Mouse (Mus musculus) urinary bladder, adult 18-20 months (tissue): ENCODE measurements around the gene Rbbp8nl.

Experiments
- DNase-seq, 2 experiments: peaks; one replicate each; pipeline ENCODE4 v3.0.0; 2022; ENCODE audit warnings: low spot score in 2 of 2, mixed read lengths in 2 of 2

The Rbbp8nl gene

GRCm38 (mm10) chr2:180229129-180229528 lies 60.5 kb downstream of the Rbbp8nl start:
- no peak for DNase-seq

- DNase-seq = no peak
Measured at GRCm38 (mm10) chr2:180228592-180228991, 61.1 kb downstream of the Rbbp8nl start.

- DNase-seq = no peak
Measured at GRCm38 (mm10) chr2:180228060-180228458, 61.6 kb downstream of the Rbbp8nl start.
